Mouse (Mus musculus): Measurements from ENCODE around the gene Maml1.

DNA sequence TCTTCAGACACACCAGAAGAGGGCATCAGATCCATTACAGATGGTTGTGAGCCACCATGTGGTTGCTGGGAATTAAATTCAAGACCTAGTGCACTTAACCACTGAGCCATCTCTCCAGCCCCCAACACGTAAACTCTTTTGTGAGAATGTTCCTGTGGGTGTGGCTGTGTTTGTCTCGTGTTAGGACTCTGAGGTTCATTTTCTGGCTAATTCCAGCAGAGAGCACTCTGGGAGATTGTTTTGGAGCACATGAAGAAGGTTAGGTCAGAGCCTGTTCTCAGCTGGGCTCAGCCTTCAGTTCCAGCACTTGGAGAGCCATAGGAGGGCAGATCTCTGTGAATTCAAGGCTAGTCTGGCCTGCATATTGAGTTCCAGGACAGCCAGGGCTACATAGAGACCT is 72.3 kb downstream of the Maml1 start:
- TF ChIP-seq CTCF (IDR thresholded peaks at IDR 0.05; ENCODE audit: low read depth, low read length), result no peak
- TF ChIP-seq TAL1 (conservative IDR thresholded peaks at IDR 0.05; ENCODE audit: low read depth, low read length), result no peak
